Mouse (Mus musculus) embryonic facial prominence, embryonic 10.5 days (tissue): ENCODE results near the gene Iars2. TPM values are rescaled to one million over a fixed set of nuclear protein-coding genes. Genes with fewer than 3 reads are reported as not detected.

Experiments
- DNase-seq: peaks from one replicate; pipeline ENCODE4 v3.0.0-alpha.2; 2017; ENCODE audit warnings: low spot score
- H3K27ac ChIP-seq: fragments of 300-500 bp; sonication (generic); replicated peaks from 2 replicates; pipeline ENCODE4 v1.5.1; 2016; ENCODE audit warnings: mild to moderate bottlenecking
- H3K27me3 ChIP-seq: fragments of 300-500 bp; sonication (generic); replicated peaks from 2 replicates; pipeline ENCODE4 v1.6.1; 2016; ENCODE audit warnings: low read depth, mild to moderate bottlenecking; ENCODE audit not compliant: poor library complexity, severe bottlenecking
- H3K36me3 ChIP-seq: fragments of 300-500 bp; sonication (generic); replicated peaks from 2 replicates; pipeline ENCODE4 v1.6.1; 2016; ENCODE audit warnings: mild to moderate bottlenecking, moderate library complexity
- H3K4me1 ChIP-seq: fragments of 300-500 bp; sonication (generic); 2 replicates; pipeline ENCODE4 v1.6.1; 2016
- H3K4me3 ChIP-seq: fragments of 300-500 bp; sonication (generic); 2 replicates; pipeline ENCODE4 v1.5.1; 2016; ENCODE audit warnings: mild to moderate bottlenecking, moderate library complexity
- H3K9me3 ChIP-seq: fragments of 300-500 bp; sonication (generic); 2 replicates; pipeline ENCODE4 v1.6.1; 2016; ENCODE audit warnings: mild to moderate bottlenecking
- WGBS: fragments of 180-500 bp; shearing (Covaris S2); methylation state at CpG from one replicate; pipeline ENCODE4 v1.1.7; 2016; 5-methylcytosine and 5-hydroxymethylcytosine counted together
- polyA plus RNA-seq: library from polyadenylated mRNA; unstranded; fragments of >200 nt; fragmentation: Nextera tagmentation; extraction: Ambion mirVana; gene quantifications from 2 replicates; pipeline ENCODE4 v1.2.1, GENCODE M21; 2016

The Iars2 gene
- polyA plus RNA-seq = 25.0 and 26.9 TPM in 2 replicates

DNA sequence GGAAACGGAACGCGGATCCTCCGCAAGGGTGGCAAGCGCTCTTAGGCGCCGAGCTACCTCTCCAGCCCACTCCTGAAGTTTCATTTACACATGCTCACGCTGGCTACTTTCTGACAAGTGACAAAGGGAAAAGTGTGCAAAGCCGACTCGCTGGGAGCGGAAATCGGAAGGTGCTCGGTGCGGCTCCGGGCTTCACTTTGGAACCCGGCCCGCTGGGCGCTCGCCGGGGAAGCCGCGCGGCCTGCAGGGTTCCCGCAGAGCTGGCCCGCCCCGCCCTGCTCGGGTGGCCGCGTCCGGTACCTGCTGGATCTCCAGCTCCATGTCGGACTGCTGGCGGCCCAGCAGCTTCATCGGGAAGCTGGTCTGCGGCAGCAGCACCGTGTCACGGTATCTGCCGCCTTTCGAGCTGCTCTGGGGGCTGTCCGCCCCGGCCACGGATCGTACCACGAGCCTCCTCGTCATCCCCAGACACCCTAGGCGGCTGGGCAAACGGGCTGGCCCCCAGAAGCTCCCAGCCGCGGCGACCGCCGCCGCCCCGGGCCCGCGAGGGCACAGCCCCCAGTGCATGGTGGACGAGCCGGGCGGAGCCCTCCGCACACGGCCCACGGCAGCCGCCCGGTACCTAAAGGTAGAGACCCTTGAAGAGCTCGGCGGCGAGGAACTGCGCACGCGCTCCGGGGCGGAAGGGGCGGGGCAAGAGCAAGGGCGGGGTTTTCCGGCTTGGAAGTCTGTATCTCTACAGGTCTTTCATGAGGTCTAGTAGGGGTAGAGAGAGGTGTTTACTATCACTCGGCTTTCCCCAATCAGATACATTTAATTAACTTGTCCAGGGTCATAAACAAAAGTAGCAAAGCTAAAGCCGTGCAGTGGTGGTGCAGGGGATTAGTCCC, at the start of gene Iars2:
Iars2 (minus strand) TSS at position 676 of the 890 bp plus-strand sequence.
- H3K27ac ChIP-seq = peak within 1 kb of the TSS; percentile 92
- H3K4me3 ChIP-seq = peak within 1 kb of the TSS; percentile 79
- H3K9me3 ChIP-seq = no peaks in the 10 kb centered on the region
- H3K4me1 ChIP-seq = peaks cover 25% of the 10 kb centered on the region
- no peaks in the 10 kb centered on the region for H3K27me3 ChIP-seq
- DNase-seq = peak; percentile 96
- peaks cover 34% of the 10 kb centered on the region for H3K36me3 ChIP-seq
- under 1% methylated on average over 76 of the region's 76 CpGs for WGBS

- Histone ChIP-seq H3K9me3 (no peaks in the 10 kb centered on the region), H3K4me3 (no peak overlapping the region), H3K27ac (no peak overlapping the region), H3K27me3 (no peaks in the 10 kb centered on the region), H3K4me1 (no peaks in the 10 kb centered on the region), H3K36me3 (peaks cover 99% of the 10 kb centered on the region)
- 94% methylated on average over 2 of the region's 2 CpGs for WGBS
- DNase-seq = no peak
These were observed 48.2 kb upstream of the Iars2 start for GRCm38 (mm10) chr1:185377429-185377828.

GRCm38 (mm10) chr1:185376390-185376789, 47.2 kb upstream of the Iars2 start:
- peaks cover 99% of the 10 kb centered on the region for H3K36me3 ChIP-seq
- no peak overlapping the region for H3K27ac ChIP-seq
- DNase-seq = no peak
- H3K9me3 ChIP-seq = no peaks in the 10 kb centered on the region
- H3K4me3 ChIP-seq = no peak overlapping the region
- H3K4me1 ChIP-seq = no peaks in the 10 kb centered on the region
- H3K27me3 ChIP-seq = no peaks in the 10 kb centered on the region

DNA sequence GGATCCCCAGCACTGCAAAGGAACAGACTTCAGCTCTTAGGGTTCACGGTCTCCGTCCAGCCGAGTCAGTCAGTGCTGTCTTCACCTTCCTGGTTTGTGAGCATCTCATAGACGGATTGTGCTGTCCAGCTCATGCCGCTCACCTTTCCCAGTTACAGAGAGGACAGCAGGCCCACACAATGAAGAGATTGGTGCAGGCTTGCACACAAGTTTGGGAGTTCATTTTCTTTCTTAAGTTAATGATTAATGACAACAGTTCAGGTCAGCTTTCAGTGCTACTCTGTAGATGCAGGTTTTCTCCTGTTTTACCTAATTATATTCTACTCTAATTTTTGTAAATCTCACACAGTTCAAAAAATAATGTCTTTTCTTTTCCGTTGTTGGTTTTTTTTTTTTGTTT, 40.8 kb upstream of the Iars2 start:
- H3K9me3 ChIP-seq = no peaks in the 10 kb centered on the region
- peaks cover 77% of the 10 kb centered on the region for H3K36me3 ChIP-seq
- no peak overlapping the region for H3K27ac ChIP-seq
- no peak for DNase-seq
- H3K4me1 ChIP-seq = peaks cover 6% of the 10 kb centered on the region
- H3K4me3 ChIP-seq = no peak overlapping the region
- 94% methylated on average over 6 of the region's 6 CpGs for WGBS
- no peaks in the 10 kb centered on the region for H3K27me3 ChIP-seq

- H3K27me3 ChIP-seq = no peaks in the 10 kb centered on the region
- no peak overlapping the region for H3K4me3 ChIP-seq
- no peaks in the 10 kb centered on the region for H3K9me3 ChIP-seq
- peaks cover 51% of the 10 kb centered on the region for H3K36me3 ChIP-seq
- DNase-seq = no peak
- peaks cover 19% of the 10 kb centered on the region for H3K4me1 ChIP-seq
- WGBS = 91% methylated on average over 6 of the region's 6 CpGs
- no peak overlapping the region for H3K27ac ChIP-seq
These were observed 38.2 kb upstream of the Iars2 start for GRCm38 (mm10) chr1:185367383-185367782.

DNA sequence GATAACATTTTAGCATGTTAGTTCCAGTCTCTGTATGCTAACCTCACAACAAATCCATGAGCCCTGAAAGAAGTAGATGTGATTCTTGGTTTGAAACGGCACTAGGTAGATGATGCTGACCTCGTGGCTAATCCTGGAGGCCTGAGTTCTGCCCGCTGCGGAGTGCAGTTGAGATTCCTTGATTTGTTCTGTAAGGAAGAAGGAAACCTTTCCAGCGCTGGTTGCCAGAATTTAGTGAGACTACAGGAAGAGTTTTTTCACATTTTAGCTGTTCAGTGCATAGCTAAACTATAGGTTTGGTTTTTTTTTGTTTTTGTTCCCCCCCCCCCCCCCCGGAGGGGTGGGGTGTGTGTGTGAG, 35.0 kb upstream of the Iars2 start:
- Histone ChIP-seq H3K27me3 (no peaks in the 10 kb centered on the region), H3K27ac (peak overlapping the region; percentile 93; the same call in 1 of the 2 replicates), H3K9me3 (no peaks in the 10 kb centered on the region), H3K4me1 (peaks cover 27% of the 10 kb centered on the region), H3K36me3 (peaks cover 26% of the 10 kb centered on the region), H3K4me3 (peak overlapping the region; percentile 100)
- DNase-seq = no peak
- 51% methylated on average over 6 of the region's 6 CpGs for WGBS

- 6% methylated on average over 22 of the region's 22 CpGs for WGBS
- no peaks in the 10 kb centered on the region for H3K27me3 ChIP-seq
- peaks cover 25% of the 10 kb centered on the region for H3K36me3 ChIP-seq
- H3K4me1 ChIP-seq = peaks cover 27% of the 10 kb centered on the region
- peak; percentile 62 for DNase-seq
- H3K4me3 ChIP-seq = peak overlapping the region; percentile 100
- peak overlapping the region; percentile 93 for H3K27ac ChIP-seq
- H3K9me3 ChIP-seq = no peaks in the 10 kb centered on the region
These were observed 34.5 kb upstream of the Iars2 start for GRCm38 (mm10) chr1:185363526-185364182.

GRCm38 (mm10) chr1:185362677-185363520, 33.7 kb upstream of the Iars2 start, which contains the start of gene Eprs:
Gene Eprs, plus strand, starts transcription at chr1:185363044.
- Histone ChIP-seq H3K4me1 (peaks cover 27% of the 10 kb centered on the region), H3K27me3 (no peaks in the 10 kb centered on the region), H3K27ac (peak within 1 kb of the TSS; percentile 93), H3K9me3 (no peaks in the 10 kb centered on the region), H3K4me3 (peak within 1 kb of the TSS; percentile 100), H3K36me3 (peaks cover 22% of the 10 kb centered on the region)
- DNase-seq = peak; percentile 99
- under 1% methylated on average over 92 of the region's 92 CpGs for WGBS

DNA sequence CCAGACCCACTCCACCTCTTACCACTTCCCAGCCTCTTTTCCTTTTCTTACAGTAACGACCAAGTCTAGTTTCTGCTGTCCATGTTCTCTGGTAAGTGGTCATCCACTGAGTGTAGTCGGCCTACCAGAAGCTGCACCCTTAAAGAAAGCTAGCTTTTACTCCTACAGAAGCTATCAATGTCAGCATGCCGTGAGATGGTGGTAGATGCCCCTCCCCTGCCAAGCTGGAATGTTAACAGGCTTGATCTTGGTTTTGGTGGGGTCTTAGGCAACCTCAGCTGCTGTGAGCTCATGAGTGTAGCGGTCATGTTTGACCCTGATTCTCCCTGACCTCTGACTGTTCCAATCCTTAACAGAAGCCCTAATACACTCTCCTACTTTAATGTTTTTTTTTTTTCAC, 29.0 kb upstream of the Iars2 start:
- no peaks in the 10 kb centered on the region for H3K9me3 ChIP-seq
- 86% methylated on average over 4 of the region's 4 CpGs for WGBS
- H3K27me3 ChIP-seq = no peaks in the 10 kb centered on the region
- H3K4me3 ChIP-seq = no peak overlapping the region
- no peak overlapping the region for H3K27ac ChIP-seq
- peaks cover 52% of the 10 kb centered on the region for H3K36me3 ChIP-seq
- DNase-seq = no peak
- peaks cover 8% of the 10 kb centered on the region for H3K4me1 ChIP-seq

DNA sequence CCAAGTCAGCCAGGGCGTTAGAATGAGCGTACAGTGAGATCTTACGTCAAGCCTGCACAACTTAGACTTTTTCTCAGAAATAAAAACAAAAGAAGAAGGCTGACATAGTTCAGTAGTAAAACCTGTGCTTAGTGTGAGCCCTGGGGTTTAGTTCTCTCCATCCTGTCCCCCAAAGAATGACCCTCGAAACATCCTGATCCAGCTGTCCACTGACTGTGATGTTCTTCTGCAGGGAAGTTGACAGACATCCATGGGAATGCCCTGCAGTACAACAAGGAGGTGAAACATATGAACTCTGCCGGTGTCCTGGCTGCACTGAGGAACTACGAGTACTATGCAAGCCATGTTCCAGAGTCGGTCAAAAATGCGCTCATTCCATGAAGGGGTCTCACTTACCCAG, 27.1 kb upstream of the Iars2 start:
- Histone ChIP-seq H3K27me3 (no peaks in the 10 kb centered on the region), H3K36me3 (peaks cover 72% of the 10 kb centered on the region), H3K27ac (no peak overlapping the region), H3K4me3 (no peak overlapping the region), H3K4me1 (no peaks in the 10 kb centered on the region), H3K9me3 (no peaks in the 10 kb centered on the region)
- DNase-seq = no peak
- 96% methylated on average over 8 of the region's 8 CpGs for WGBS

DNA sequence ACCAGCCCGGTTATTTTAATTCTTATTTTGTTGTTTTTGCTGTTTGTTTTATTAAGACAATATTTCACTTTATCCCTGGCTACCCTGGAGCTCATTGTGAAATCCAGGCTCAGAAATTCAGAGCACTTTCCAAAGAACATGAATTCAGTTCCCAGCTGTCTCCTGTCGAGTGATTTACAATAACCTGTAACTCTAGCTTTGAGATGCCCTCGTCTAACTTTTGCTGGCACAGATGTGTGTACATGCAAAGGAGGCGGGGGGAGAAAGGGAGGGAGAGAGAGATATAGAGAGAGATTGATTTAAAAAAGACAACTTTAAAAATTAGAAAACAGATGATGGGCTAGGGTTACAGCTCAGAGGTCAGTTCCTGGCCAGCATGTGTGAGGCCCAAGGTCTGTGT, 25.5 kb upstream of the Iars2 start:
- DNase-seq = no peak
- Histone ChIP-seq H3K9me3 (no peaks in the 10 kb centered on the region), H3K27ac (no peak overlapping the region), H3K36me3 (peaks cover 87% of the 10 kb centered on the region), H3K27me3 (no peaks in the 10 kb centered on the region), H3K4me1 (no peaks in the 10 kb centered on the region), H3K4me3 (no peak overlapping the region)
- WGBS = 90% methylated on average over 4 of the region's 4 CpGs

DNA sequence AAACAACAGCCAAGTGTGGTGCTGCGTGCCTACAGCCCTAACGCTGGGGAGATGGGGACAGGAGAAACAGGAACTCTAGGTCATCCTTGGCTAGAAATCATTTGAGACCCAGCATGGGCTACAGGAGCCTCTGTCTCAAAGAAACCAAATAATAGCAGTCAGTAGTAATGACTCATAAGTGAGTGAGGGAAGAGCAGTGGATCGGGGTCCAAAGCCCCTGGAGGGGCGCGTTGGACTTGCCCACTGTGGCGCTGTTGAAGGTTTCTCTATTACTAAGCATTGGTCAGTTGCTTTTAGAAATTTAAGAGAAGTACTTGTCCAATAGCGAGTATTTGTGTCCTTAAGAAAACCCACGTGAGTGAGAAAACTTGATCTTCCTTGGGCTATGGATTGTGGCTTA, 24.2 kb upstream of the Iars2 start:
- Histone ChIP-seq H3K9me3 (no peaks in the 10 kb centered on the region), H3K36me3 (peaks cover 94% of the 10 kb centered on the region), H3K27me3 (no peaks in the 10 kb centered on the region), H3K4me1 (no peaks in the 10 kb centered on the region), H3K27ac (no peak overlapping the region), H3K4me3 (no peak overlapping the region)
- no peak for DNase-seq
- WGBS = 97% methylated on average over 8 of the region's 8 CpGs
